Mouse (Mus musculus): ENCODE measurements around the gene Tmem128.

DNA sequence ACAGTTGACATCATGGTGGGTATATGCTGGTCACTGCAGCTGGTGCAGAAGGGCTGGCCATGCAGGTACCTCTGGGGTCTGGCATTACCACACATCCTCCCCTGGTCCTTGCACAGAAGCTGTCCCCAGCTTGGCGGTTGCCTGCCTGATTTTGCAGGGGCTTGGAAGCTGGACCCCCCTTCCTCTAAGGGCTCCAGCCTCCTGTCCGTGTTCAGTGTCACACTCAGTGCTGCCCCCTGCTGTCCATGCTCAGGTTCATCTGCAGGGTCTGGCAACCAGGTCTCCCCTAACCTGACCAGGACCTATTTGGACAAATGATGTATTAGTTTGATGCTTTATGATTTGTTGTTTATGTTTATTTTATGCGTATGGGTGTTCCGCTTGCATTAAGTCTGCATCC, 24.6 kb upstream of the Tmem128 start:
- TF ChIP-seq CTCF (IDR thresholded peaks at IDR 0.05; ENCODE audit: control insufficient read depth, insufficient read depth, low read length) (peak; percentile 82), POLR2A (IDR thresholded peaks at IDR 0.05; ENCODE audit: borderline replicate concordance, control insufficient read depth, low read depth, low read length) (no peak)
